Mouse (Mus musculus) spleen, adult 2 months (tissue): ENCODE data around the gene Rapgef2. TPM values are rescaled to one million over a fixed set of nuclear protein-coding genes. Genes with fewer than 3 reads are reported as not detected.

ENCODE experiments used
- DNase-seq, 2 experiments: peaks; one replicate each; pipeline versions ENCODE4 v3.0.0 to v3.0.0-alpha.2; 2012 to 2021; ENCODE audit warnings: low spot score in 2 of 2, low read depth in 1 of 2
- H3K27ac ChIP-seq: fragments of 200-500 bp; 2 replicates; pipeline ENCODE4 v1.5.1; 2012; ENCODE audit warnings: low read length, inconsistent platforms; ENCODE audit not compliant: insufficient read depth
- H3K27me3 ChIP-seq: fragments of 200-500 bp; 2 replicates; pipeline ENCODE4 v1.6.1; 2012; ENCODE audit warnings: mild to moderate bottlenecking, moderate library complexity, low read length, inconsistent platforms; ENCODE audit not compliant: control insufficient read depth, insufficient read depth
- H3K36me3 ChIP-seq: fragments of 200-500 bp; 2 replicates; pipeline ENCODE4 v1.6.1; 2012; ENCODE audit warnings: mild to moderate bottlenecking, low read length, inconsistent platforms; ENCODE audit not compliant: control insufficient read depth, insufficient read depth
- H3K4me1 ChIP-seq: fragments of 200-500 bp; 2 replicates; pipeline ENCODE4 v1.6.1; 2011; ENCODE audit warnings: inconsistent platforms; ENCODE audit not compliant: control insufficient read depth, insufficient read depth, insufficient read length
- H3K4me3 ChIP-seq: fragments of 200-500 bp; 2 replicates; pipeline ENCODE4 v1.5.1; 2011; ENCODE audit warnings: mild to moderate bottlenecking, inconsistent platforms; ENCODE audit not compliant: insufficient read depth, insufficient read length; ENCODE audit errors: extremely low read depth
- CTCF ChIP-seq: fragments of 200-500 bp; IDR thresholded peaks from 2 replicates; pipeline ENCODE4 v1.5.1; 2011; ENCODE audit warnings: mild to moderate bottlenecking, inconsistent platforms; ENCODE audit not compliant: insufficient read depth, insufficient read length, insufficient replicate concordance; ENCODE audit errors: extremely low read depth
- POLR2A ChIP-seq: fragments of 200-500 bp; IDR thresholded peaks from 2 replicates; pipeline ENCODE4 v1.6.1; 2011; ENCODE audit warnings: low read depth, low read length, inconsistent platforms
- WGBS: fragments of 180-500 bp; shearing (Covaris S2); methylation state at CpG from one replicate; pipeline ENCODE4 v1.1.7; 2018; 5-methylcytosine and 5-hydroxymethylcytosine counted together
- polyA plus RNA-seq: library from polyadenylated mRNA; depleted of rRNA; stranded (reverse); fragments of >200 nt; gene quantifications from 2 replicates; pipeline ENCODE4 v1.2.3, GENCODE M21; 2012

The Rapgef2 gene
- polyA plus RNA-seq, 1 experiment, result 4.9 TPM

DNA sequence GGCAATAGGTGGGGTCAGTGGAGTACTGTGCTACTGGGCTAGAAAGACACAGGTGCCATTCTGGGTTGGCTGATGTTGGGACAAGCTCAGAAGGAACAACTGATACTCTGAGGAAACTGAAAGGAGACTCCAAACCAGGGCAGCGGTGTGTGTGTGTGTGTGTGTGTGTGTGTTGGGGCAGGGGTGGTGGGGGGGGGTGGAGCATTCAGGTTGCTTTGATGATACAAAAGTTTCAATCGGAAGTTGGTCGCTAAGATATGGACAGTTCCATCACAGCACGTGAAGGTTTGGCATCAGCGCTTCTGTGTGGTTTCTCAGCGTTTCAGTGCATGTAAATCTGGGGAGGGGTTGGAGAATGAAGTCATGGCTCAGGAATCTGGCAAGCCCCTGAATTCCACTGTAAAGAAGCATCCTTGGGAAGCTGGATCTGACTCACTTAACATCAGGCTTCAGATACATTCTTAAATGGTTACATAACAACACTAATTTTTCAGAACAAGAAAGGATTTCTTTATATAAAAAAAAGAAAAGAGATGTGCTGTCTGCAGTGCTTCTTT, 157.2 kb downstream of the Rapgef2 start:
- Histone ChIP-seq H3K36me3 (no peaks in the 10 kb centered on the region), H3K27ac (no peak overlapping the region), H3K27me3 (no peaks in the 10 kb centered on the region), H3K4me1 (peaks cover 4% of the 10 kb centered on the region; the same call in 1 of the 2 replicates), H3K4me3 (no peak overlapping the region)
- TF ChIP-seq POLR2A (no peak), CTCF (no peak)
- DNase-seq, result no peak
- WGBS, result 74% methylated on average over 6 of the region's 6 CpGs

DNA sequence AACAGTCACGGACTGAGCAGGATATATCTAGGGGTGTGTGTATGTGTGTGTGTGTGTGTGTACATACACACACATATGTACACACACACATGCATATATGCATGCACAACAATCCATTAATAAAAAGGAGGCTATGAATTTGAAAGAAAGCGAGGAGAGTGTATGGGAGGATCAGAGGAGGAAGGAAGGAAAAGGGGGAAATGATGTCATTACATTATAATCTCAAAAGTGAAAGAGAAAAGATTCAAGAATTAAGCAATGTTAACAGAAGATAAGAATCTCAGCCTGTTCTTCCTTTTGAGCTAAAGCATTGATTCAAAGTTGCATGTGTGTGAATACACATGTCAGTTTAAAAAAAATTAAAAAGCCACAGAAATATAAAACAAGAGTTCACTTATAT, 158.5 kb downstream of the Rapgef2 start:
- H3K27me3 ChIP-seq, result no peaks in the 10 kb centered on the region
- H3K4me3 ChIP-seq, result no peak overlapping the region
- peaks cover 4% of the 10 kb centered on the region; the same call in 1 of the 2 replicates for H3K4me1 ChIP-seq
- no peak for DNase-seq
- TF ChIP-seq CTCF (no peak), POLR2A (no peak)
- WGBS, result 62% methylated on average over 2 of the region's 2 CpGs
- H3K36me3 ChIP-seq, result no peaks in the 10 kb centered on the region
- H3K27ac ChIP-seq, result no peak overlapping the region

- Histone ChIP-seq H3K36me3 (no peaks in the 10 kb centered on the region), H3K27ac (no peak overlapping the region), H3K4me3 (no peak overlapping the region), H3K4me1 (peaks cover 4% of the 10 kb centered on the region; the same call in 1 of the 2 replicates), H3K27me3 (no peaks in the 10 kb centered on the region)
- 92% methylated on average over 6 of the region's 6 CpGs for WGBS
- DNase-seq, result no peak
- TF ChIP-seq CTCF (no peak), POLR2A (no peak)
Measured at GRCm38 (mm10) chr3:79126857-79127256, 159.5 kb downstream of the Rapgef2 start.

DNA sequence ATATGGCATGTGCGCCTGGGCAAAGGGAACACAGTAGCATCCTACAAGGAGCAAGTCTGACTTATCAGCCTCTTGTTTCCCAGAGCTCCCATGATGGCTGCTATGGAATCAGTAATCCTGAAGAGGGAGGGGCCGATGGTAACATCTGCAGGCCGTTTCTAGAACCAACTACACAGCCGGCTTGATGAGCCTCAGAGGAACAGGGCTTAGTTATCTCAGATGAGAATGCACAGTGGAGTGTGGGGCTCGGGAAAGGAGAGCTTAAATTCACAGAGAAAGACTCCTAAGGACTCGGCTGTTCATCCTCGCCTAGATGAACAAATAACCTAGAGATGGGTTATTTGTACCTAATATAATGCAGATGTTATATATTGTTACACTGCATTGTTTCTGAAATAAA, 164.9 kb downstream of the Rapgef2 start:
- Histone ChIP-seq H3K27me3 (no peaks in the 10 kb centered on the region), H3K36me3 (no peaks in the 10 kb centered on the region), H3K27ac (no peak overlapping the region), H3K4me3 (no peak overlapping the region), H3K4me1 (no peaks in the 10 kb centered on the region)
- DNase-seq, result no peak
- WGBS, result 86% methylated on average over 7 of the region's 7 CpGs
- no peak for TF ChIP-seq POLR2A
- TF ChIP-seq CTCF, result no peak

DNA sequence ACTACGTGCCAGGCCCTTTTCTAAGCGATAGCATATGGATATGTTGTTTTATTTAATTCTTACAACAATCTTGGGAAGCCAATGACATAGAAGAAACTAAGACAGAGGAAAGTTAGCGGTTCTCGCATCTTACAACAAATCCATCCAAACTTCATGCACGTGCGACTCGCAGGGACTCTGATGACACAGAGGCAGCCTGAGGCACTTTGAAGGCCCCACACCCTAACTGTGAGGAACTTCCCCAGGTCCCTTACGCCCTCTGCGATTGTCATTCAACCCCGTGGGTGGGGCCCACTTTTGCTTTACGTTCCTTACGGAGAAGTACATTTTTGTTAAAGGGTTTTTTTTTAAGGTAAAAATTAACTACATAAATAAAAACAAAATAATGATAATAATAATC, 166.3 kb downstream of the Rapgef2 start:
- no peaks in the 10 kb centered on the region for H3K4me1 ChIP-seq
- H3K4me3 ChIP-seq, result no peak overlapping the region
- no peak overlapping the region for H3K27ac ChIP-seq
- H3K27me3 ChIP-seq, result no peaks in the 10 kb centered on the region
- no peak for DNase-seq
- WGBS, result 88% methylated on average over 12 of the region's 12 CpGs
- H3K36me3 ChIP-seq, result no peaks in the 10 kb centered on the region
- TF ChIP-seq CTCF, result no peak
- no peak for TF ChIP-seq POLR2A

DNA sequence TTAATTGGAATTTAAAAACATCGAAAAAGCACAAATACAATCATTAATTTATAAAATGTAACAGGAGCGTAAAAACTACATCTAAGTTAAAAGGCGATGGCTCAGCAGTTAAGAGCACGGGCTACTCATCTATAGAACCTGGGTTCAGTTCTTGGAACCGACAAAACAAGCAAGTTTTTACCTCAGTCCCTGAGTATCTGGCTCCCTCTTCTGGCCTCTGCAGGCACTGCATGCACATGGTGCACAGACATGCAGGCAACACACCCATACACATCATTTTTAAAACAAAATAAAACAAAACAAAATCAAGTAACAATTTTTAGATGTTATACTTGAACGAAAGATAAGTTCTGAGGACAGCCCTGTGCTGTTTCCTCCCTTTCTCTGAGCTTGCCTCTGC, 176.2 kb downstream of the Rapgef2 start:
- WGBS, result 92% methylated on average over 6 of the region's 6 CpGs
- Histone ChIP-seq H3K4me3 (no peak overlapping the region), H3K36me3 (no peaks in the 10 kb centered on the region), H3K4me1 (no peaks in the 10 kb centered on the region), H3K27ac (no peak overlapping the region), H3K27me3 (no peaks in the 10 kb centered on the region)
- no peak for TF ChIP-seq POLR2A
- TF ChIP-seq CTCF, result peak; percentile 21; the same call in 1 of the 2 replicates
- DNase-seq, result no peak

GRCm38 (mm10) chr3:79108246-79108645, 178.1 kb downstream of the Rapgef2 start:
- Histone ChIP-seq H3K27ac (no peak overlapping the region), H3K4me3 (no peak overlapping the region), H3K27me3 (no peaks in the 10 kb centered on the region), H3K36me3 (no peaks in the 10 kb centered on the region), H3K4me1 (no peaks in the 10 kb centered on the region)
- no peak for DNase-seq
- TF ChIP-seq CTCF, result no peak
- TF ChIP-seq POLR2A, result no peak
- WGBS, result 92% methylated on average over 6 of the region's 6 CpGs
